Mouse (Mus musculus): ENCODE results near the gene Cux1. TPM values are rescaled to one million over a fixed set of nuclear protein-coding genes. Genes with fewer than 3 reads are reported as not detected.

Gene Cux1
- polyA plus RNA-seq, 1 experiment from 2014 or later, result 68.2 TPM

- no peaks in the 10 kb centered on the region for H3K27me3 ChIP-seq (replicated peaks)
- H3K4me1 ChIP-seq (replicated peaks), result no peaks in the 10 kb centered on the region
- H3K27ac ChIP-seq, result no peak overlapping the region
- no peaks in the 10 kb centered on the region for H3K9me3 ChIP-seq
- H3K9ac ChIP-seq, result no peak overlapping the region
- 94% methylated on average over 6 of the region's 6 CpGs for WGBS
- no peak for ATAC-seq
- no peak overlapping the region for H3K4me2 ChIP-seq (replicated peaks)
- H3K36me3 ChIP-seq, result peaks cover 11% of the 10 kb centered on the region; the same call in 1 of the 2 replicates
- no peak overlapping the region for H3K4me3 ChIP-seq (replicated peaks)
Measured at GRCm38 (mm10) chr5:136362473-136363230, 204.6 kb downstream of the Cux1 start.

GRCm38 (mm10) chr5:136362021-136362420, 205.3 kb downstream of the Cux1 start:
- H3K9ac ChIP-seq, result no peak overlapping the region
- no peak overlapping the region for H3K4me2 ChIP-seq (replicated peaks)
- WGBS, result 91% methylated on average over 5 of the region's 5 CpGs
- H3K9me3 ChIP-seq, result no peaks in the 10 kb centered on the region
- no peak overlapping the region for H3K4me3 ChIP-seq (replicated peaks)
- peaks cover 15% of the 10 kb centered on the region; the same call in 1 of the 2 replicates for H3K36me3 ChIP-seq
- H3K27ac ChIP-seq, result no peak overlapping the region
- H3K4me1 ChIP-seq (replicated peaks), result no peaks in the 10 kb centered on the region
- no peaks in the 10 kb centered on the region for H3K27me3 ChIP-seq (replicated peaks)
- no peak for ATAC-seq

- whole genome bisulfite sequencing, result 78% methylated on average over 2 of the region's 2 CpGs
- ATAC-seq, result no peak
- no peak overlapping the region for H3K4me2 ChIP-seq (replicated peaks)
Measured at GRCm38 (mm10) chr5:136357227-136357626, 210.1 kb downstream of the Cux1 start.

GRCm38 (mm10) chr5:136355583-136356126, 211.6 kb downstream of the Cux1 start:
- H3K4me1 ChIP-seq (replicated peaks), result no peaks in the 10 kb centered on the region
- 80% methylated on average over 3 of the region's 3 CpGs for WGBS
- peaks cover 12% of the 10 kb centered on the region for H3K36me3 ChIP-seq

More at GRCm38 (mm10) chr5:136357227-136357626, 210.1 kb downstream of the Cux1 start:
- Histone ChIP-seq H3K9ac (no peak overlapping the region), H3K27me3 (replicated peaks) (no peaks in the 10 kb centered on the region), H3K36me3 (peaks cover 15% of the 10 kb centered on the region), H3K27ac (no peak overlapping the region), H3K9me3 (no peaks in the 10 kb centered on the region), H3K4me1 (replicated peaks) (no peaks in the 10 kb centered on the region), H3K4me3 (replicated peaks) (no peak overlapping the region)

GRCm38 (mm10) chr5:136354729-136355128, 212.6 kb downstream of the Cux1 start:
- no peak overlapping the region for H3K9ac ChIP-seq
- no peaks in the 10 kb centered on the region for H3K4me1 ChIP-seq (replicated peaks)
- no peak overlapping the region for H3K4me3 ChIP-seq (replicated peaks)
- no peaks in the 10 kb centered on the region for H3K27me3 ChIP-seq (replicated peaks)
- H3K36me3 ChIP-seq, result peaks cover 7% of the 10 kb centered on the region; the same call in 1 of the 2 replicates
- H3K4me2 ChIP-seq (replicated peaks), result no peak overlapping the region
- H3K27ac ChIP-seq, result no peak overlapping the region
- ATAC-seq, result no peak
- 78% methylated on average over 6 of the region's 6 CpGs for WGBS
- no peaks in the 10 kb centered on the region for H3K9me3 ChIP-seq

More at GRCm38 (mm10) chr5:136355583-136356126, 211.6 kb downstream of the Cux1 start:
- no peak overlapping the region for H3K4me3 ChIP-seq (replicated peaks)
- no peak for ATAC-seq
- no peak overlapping the region for H3K9ac ChIP-seq
- H3K27me3 ChIP-seq (replicated peaks), result no peaks in the 10 kb centered on the region
- no peaks in the 10 kb centered on the region for H3K9me3 ChIP-seq
- H3K27ac ChIP-seq, result no peak overlapping the region
- no peak overlapping the region for H3K4me2 ChIP-seq (replicated peaks)

- Histone ChIP-seq H3K9me3 (no peaks in the 10 kb centered on the region), H3K4me3 (replicated peaks) (no peak overlapping the region), H3K27me3 (replicated peaks) (no peaks in the 10 kb centered on the region), H3K36me3 (peaks cover 7% of the 10 kb centered on the region; the same call in 1 of the 2 replicates), H3K27ac (no peak overlapping the region), H3K4me2 (replicated peaks) (no peak overlapping the region), H3K4me1 (replicated peaks) (no peaks in the 10 kb centered on the region), H3K9ac (no peak overlapping the region)
- no peak for ATAC-seq
- WGBS, result 59% methylated on average over 8 of the region's 8 CpGs
Measured at GRCm38 (mm10) chr5:136353114-136353513, 214.2 kb downstream of the Cux1 start.

- Histone ChIP-seq H3K9ac (no peak overlapping the region), H3K4me2 (replicated peaks) (no peak overlapping the region), H3K36me3 (peaks cover 10% of the 10 kb centered on the region; the same call in 1 of the 2 replicates), H3K4me3 (replicated peaks) (no peak overlapping the region), H3K9me3 (no peaks in the 10 kb centered on the region), H3K4me1 (replicated peaks) (no peaks in the 10 kb centered on the region), H3K27ac (no peak overlapping the region), H3K27me3 (replicated peaks) (no peaks in the 10 kb centered on the region)
- no peak for ATAC-seq
- WGBS, result 86% methylated on average over 15 of the region's 15 CpGs
Measured at GRCm38 (mm10) chr5:136343156-136343890, 224.0 kb downstream of the Cux1 start.

GRCm38 (mm10) chr5:136336798-136337527, 230.3 kb downstream of the Cux1 start:
- H3K36me3 ChIP-seq, result peaks cover 17% of the 10 kb centered on the region
- no peaks in the 10 kb centered on the region for H3K9me3 ChIP-seq
- H3K4me3 ChIP-seq (replicated peaks), result no peak overlapping the region
- no peaks in the 10 kb centered on the region for H3K4me1 ChIP-seq (replicated peaks)
- H3K4me2 ChIP-seq (replicated peaks), result no peak overlapping the region
- no peak overlapping the region for H3K27ac ChIP-seq
- no peaks in the 10 kb centered on the region for H3K27me3 ChIP-seq (replicated peaks)
- ATAC-seq, result no peak
- WGBS, result 71% methylated on average over 4 of the region's 4 CpGs
- no peak overlapping the region for H3K9ac ChIP-seq

- Histone ChIP-seq H3K27ac (no peak overlapping the region), H3K9me3 (no peaks in the 10 kb centered on the region), H3K4me3 (replicated peaks) (no peak overlapping the region), H3K9ac (no peak overlapping the region), H3K4me1 (replicated peaks) (no peaks in the 10 kb centered on the region), H3K4me2 (replicated peaks) (no peak overlapping the region), H3K36me3 (peaks cover 17% of the 10 kb centered on the region), H3K27me3 (replicated peaks) (no peaks in the 10 kb centered on the region)
- WGBS, result 91% methylated on average over 4 of the region's 4 CpGs
- no peak for ATAC-seq
Measured at GRCm38 (mm10) chr5:136335681-136336080, 231.6 kb downstream of the Cux1 start.

- ATAC-seq, result no peak
- 77% methylated on average over 4 of the region's 4 CpGs for WGBS
- H3K27ac ChIP-seq, result no peak overlapping the region
- no peaks in the 10 kb centered on the region for H3K4me1 ChIP-seq (replicated peaks)
- H3K4me2 ChIP-seq (replicated peaks), result no peak overlapping the region
- H3K9ac ChIP-seq, result no peak overlapping the region
- H3K27me3 ChIP-seq (replicated peaks), result no peaks in the 10 kb centered on the region
- peaks cover 13% of the 10 kb centered on the region for H3K36me3 ChIP-seq
- H3K9me3 ChIP-seq, result no peaks in the 10 kb centered on the region
- no peak overlapping the region for H3K4me3 ChIP-seq (replicated peaks)
Measured at GRCm38 (mm10) chr5:136334780-136335179, 232.5 kb downstream of the Cux1 start.

GRCm38 (mm10) chr5:136334051-136334450, 233.2 kb downstream of the Cux1 start:
- WGBS, result 80% methylated on average over 1 of the region's 1 CpGs
- H3K36me3 ChIP-seq, result peaks cover 10% of the 10 kb centered on the region; the same call in 1 of the 2 replicates
- no peak overlapping the region for H3K4me2 ChIP-seq (replicated peaks)
- H3K27me3 ChIP-seq (replicated peaks), result no peaks in the 10 kb centered on the region
- H3K4me3 ChIP-seq (replicated peaks), result no peak overlapping the region
- H3K27ac ChIP-seq, result no peak overlapping the region
- no peak for ATAC-seq
- H3K9me3 ChIP-seq, result no peaks in the 10 kb centered on the region
- no peak overlapping the region for H3K9ac ChIP-seq
- no peaks in the 10 kb centered on the region for H3K4me1 ChIP-seq (replicated peaks)
